Mouse (Mus musculus) Muller cell, postnatal 12 days (primary cell): ENCODE data around the gene Gak.
A peak's percentile ranks its signal among the peaks of the same experiment; 100 is the strongest.
"Not testable (repeated sequence)": the region's sequence is repeated elsewhere in the genome, so short reads cannot be mapped to it uniquely, and the experiment has no call there.

Source experiments
- DNase-seq: peaks from one replicate; pipeline ENCODE4 v3.0.0-alpha.2; 2015; ENCODE audit errors: inconsistent ontology term

Gak gene

DNA sequence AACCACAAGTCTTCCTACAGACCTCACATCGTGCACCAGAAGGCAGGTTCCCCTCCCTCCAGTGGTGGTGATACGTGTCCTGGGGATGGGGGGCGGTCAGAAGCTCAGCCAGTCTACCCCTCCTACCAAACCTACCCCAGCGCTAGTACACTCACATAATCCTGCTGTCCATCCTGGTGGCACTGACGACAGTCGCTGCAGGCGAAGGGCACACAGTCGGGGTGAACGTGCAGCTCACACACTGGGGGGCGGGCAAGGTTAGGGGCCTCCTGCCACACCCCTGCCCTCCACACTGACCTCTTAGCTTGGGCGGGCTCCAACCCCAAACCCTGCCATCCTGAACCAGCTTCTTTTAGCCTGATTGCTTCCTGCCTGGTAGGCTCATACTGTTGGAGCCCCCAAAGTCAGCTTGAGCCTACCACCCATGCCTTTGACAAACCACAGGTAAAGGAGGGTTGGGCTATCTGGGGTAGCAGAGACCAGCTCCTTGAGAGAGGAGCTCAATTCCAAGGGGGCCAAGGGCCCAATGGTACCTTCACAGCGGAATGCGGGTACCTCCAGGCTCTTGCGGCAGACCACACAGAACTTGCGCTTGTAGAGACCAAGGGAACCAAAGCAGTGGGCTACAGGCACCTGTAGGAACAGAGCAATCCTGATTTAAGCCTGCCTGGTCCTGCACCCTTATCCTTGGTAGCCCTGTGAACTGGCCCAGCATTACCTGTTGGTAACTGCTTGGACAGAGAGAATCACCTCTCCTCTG is 26.5 kb upstream of the Gak start:
- DNase-seq, result no peak

DNA sequence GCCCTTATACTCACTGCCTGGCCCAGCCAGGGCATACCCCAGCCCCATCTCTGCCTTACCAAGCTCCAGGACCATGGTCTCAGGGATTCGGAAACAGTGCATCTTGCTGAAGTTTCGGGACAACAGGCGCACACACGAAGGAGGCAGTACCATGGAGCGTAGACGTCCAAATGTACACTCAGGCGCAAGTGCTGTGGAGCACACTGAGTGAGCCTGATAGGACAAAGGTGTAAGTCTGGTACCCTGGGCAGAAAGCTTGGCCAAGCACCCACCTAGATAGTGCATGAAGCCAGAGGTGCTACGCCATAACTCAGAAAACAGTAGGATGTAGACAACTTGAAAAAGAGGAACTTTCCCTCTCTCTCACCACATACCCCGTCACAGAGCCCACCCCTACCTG is 25.8 kb upstream of the Gak start:
- no peak for DNase-seq

DNA sequence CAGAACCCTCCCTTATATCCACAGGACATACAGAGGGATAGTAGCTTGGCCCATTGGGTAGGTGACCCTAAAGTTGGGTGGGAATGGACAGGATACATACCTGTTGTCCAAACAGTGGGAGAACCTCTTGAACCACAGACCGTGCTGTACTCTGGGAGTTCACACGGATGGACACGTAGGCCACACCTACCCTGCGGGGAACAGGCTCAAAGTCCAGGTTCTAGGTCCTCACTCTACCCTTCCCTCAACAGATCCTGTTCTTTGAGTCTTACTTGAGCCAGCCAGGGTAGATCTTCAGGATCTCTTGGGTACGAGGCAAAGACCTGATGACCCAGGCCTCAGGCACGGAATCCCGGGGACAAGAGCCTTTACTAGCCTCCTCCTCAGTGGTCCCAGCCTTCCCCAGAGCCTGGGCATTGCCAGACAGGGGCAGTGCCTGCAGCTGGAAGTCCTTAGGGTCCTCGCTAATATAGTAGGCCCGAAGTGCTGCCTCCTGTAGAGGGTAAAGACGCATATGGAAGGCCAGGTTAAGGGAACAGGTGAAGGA is 25.0 kb upstream of the Gak start:
- no peak for DNase-seq

DNA sequence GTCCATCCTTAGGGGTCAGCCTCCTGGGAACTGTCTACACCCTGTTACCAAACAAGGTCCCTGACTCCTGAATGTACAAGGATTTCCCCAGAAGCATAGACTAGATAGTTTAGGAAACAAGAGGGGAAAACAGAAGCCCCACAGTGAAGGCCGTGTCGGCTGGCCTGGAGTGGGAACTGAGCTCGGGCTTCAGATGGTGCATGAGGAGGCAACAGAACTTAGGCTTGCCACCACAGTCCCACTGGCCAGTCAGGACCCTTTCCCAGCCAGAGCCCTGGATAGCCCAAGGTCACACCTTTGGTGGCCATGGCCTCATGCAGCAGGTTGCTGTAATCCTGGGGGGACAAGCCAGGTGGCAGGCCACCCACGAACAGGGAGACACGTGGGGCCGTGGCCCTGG is 23.8 kb upstream of the Gak start:
- no peak for DNase-seq

DNA sequence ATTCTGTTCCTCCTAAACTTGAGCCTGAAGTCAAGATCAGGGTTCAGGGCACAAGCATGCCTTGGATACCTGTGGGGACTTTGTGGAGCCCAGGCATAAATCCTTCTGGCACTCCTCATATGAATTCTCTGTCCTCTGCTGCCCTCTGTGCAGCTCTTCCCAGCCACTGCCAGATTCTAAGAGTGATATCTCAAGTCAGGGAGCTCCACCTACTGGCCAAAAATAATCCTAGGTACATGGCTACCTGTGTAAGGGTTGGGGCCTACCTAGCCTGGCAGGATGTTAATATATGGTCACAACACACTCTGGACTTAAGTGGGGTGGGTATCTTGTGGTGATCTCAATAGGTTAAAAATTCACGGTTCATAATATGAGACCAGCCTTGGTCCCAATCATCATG is 22.3 kb upstream of the Gak start:
- DNase-seq, result peak; percentile 15

DNA sequence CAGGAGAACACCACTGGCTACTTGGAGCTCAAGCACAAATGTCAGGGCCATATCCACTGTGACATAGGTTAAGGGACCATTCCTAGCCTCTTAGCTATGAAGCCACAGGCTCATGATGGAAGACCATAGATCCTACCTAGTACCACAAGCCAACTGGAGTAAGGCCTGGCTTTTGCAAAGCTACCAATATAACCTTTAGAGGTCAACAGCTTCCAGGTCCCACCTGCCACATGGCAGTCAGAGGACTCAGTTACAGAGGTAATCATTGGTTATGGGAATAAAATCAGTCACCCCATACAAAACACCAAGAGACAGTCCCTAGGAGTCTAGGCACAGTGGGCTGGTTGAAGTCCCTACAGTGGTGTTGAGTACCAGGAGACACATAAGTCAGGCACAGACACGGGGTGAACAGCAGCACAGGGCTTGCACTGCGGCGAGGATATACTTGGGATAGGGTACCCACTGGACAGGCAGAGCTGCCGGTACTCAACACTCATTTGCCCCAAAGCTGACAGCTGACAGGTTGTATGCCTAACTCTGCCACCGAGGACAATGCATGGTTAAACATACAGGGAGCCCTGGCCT is 21.7 kb upstream of the Gak start:
- no peak for DNase-seq

DNA sequence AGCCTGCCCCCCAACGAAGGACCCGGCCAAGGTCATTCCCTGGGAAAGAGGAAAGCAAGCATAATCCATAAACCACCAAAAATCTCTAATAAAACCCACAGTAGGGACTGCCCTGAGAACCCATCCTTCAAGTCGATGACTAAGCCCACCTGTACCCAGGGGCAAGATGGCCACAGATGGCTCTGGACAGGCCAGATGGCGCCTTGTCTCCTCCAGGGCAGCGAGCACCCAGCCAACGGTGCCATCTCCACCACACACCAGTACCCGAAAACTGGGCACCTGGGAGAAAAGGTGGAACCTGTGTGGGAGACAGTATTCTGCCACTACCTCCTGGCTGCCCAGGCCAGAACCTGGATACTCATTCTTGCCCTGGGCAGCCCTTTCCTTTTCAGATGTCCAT is 20.8 kb upstream of the Gak start:
- no peak for DNase-seq

DNA sequence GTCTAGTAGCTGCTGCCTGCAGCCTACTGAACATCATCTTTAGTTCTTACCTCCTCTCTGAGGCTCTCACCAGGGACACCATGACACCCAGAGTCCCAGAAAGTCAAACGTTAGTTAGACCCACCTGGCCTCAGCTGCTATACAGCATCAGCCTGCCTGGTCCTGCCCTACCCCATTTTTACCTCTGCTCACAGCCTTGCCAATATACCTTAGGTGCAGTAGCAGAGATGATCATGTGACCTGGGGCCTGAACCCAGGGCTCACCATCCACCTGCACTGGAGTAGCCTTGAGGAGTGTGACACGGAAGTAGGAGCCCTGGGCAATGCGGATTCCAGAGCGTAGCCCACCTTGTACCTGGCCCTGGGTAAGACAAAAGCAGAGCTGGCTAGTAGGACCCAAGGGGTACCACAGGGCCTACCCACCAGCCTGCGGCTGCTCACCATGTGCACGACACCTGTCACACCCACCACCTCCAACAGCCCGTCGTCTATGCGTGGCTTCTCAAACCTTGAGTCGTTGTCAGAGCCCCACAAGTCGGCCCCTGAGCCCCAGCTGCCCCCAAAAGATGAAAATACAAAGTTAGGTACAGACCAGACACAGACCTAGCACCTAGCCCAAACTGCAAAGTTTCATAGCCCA is 19.5 kb upstream of the Gak start:
- no peak for DNase-seq

DNA sequence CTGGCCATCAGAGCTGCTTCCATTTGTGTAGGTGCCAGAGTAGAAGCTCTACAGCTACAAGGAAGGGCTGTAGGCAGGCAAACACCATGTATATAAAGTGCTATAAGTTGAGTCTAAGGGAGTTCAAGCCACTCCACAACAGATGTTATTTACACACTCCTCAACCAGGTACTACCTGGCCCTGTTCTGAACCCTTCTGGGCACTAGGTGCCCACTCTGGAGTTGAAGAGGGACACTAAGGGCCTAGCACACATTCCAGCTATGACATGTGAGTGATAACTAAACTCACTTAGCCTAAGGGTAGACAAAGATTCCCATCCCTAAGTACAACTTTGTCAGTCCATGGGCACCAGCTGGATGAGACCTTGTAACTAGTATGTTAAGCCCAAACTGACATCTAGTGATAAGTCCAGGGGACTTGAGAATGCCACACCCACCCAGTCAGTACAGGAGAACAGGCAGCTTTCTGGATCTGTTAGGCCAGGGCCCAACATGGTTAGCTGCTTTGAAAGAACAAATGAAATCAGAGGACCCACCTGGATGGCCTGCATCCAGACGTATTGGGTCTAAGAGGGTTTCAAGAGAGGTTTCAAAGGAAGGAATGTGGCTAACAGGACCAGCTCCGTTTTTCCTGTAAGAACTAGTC is 18.4 kb upstream of the Gak start:
- DNase-seq, result no peak

DNA sequence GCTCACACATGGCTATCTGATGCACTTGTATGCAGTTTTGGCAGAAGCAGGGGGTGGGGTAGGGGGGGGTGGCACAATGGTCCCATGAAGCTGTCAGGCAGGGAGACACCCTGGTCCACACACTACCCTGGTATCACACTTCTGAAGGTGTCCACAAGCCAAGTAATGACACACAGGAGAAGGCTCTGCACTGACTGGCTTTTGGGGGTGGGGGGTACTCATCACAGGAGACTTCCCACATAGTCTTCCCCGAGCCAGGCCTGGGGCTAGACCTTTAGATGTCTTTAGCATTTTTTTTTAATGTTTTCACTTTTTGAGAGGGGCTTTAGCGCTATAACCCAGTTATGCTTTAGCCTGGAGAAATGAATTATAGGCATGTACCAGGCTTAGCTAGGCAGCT is 17.8 kb upstream of the Gak start:
- no peak for DNase-seq

DNA sequence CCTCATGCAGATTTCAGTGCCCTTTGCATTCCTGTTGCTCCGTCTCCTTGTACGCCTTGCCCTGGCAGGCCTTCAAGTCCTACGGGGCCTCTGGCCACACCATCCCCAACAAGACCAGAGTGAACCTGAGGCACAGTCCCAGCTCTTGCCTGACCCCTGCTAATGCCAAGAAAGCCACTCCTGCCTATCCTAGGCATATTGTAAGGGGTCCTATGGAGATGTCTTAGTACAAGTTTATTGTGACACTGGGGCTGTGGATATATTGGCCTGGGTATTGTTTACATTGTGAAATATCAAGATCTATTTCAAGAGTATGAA is 16.7 kb upstream of the Gak start:
- no peak for DNase-seq

DNA sequence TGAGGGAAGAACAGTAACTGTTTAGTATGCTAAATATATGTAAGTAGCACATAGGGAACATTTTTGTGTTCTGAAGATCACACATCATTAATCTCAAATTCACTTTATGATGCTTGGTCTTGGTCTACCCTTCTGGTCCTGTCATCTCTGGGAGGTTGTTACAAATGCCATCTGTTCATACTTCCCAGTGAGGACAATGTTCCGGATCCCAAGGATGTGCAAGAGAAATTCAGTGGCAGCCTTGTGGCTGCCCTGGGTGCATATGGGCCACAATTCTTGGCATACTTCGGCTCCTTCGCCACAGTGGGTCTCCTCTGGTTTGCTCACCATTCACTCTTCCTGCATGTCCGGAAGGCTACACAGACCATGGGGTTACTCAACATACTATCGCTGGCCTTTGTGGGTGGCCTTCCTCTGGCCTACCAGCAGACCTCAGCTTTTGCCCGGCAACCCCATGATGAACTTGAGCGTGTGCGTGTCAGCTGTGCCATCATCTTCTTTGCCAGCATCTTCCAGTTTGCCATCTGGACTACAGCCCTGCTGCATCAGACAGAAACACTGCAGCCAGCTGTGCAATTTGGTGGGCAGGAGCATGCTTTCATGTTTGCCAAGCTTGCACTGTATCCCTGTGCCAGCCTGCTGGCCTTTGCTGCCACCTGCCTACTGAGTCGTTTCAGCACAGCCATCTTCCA is 16.2 kb upstream of the Gak start:
- no peak for DNase-seq

DNA sequence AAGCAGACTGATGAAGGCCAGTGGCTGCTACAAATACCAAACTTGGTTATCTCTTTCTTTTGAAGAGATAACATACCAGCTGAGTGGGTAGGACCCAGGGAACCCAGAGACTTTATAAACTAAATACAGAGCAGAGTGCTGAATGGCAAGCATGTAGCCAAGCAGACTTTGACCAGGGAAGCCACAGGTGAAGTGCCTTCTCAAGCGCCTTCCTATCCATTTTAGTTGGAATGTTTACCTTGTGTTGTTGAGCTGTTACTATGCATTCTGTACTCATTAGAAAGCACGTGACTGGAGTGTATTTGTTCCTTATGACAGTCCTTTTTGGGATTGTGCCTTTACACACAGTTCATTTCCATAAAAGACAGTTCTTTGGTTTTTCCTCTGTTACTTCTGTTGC is 14.1 kb upstream of the Gak start:
- DNase-seq, result no peak

DNA sequence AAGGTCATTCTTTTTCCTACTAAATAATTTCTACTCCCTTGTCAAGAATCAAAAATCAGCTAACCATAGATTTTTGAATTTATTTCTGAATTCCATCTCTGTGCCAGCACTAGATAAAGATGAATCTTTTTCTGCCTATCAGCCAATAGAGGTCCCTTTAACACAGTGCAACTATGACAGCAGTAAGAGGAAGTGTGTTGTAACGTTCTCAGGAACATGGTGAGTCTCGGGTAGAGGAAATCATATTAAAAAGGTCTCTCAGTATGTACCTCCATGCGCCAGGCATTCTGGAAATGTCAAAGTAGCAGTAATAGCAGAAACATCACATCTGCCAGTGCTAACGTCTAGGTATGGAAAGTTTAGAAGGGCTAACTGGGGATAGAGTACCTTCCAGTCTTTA is 6.6 kb upstream of the Gak start:
- DNase-seq, result no peak

DNA sequence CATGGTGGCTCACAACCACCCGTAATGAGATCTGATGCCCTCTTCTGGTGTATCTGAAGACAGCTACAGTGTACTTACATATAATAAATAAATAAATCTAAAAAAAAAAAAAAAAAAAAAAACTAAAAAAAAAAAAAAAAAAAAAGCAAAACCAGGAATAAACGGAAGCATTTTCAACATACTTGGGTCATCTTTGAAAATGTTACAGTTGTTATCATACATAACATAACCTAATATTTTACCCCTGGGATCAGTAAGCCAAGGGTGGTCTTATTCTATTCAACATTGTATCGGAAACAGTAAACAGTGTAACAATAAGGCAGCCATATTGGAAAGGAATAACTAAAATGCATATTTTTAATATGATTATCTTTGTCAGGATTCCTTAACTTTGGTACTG is 4.5 kb upstream of the Gak start:
- not testable (repeated sequence) for DNase-seq

DNA sequence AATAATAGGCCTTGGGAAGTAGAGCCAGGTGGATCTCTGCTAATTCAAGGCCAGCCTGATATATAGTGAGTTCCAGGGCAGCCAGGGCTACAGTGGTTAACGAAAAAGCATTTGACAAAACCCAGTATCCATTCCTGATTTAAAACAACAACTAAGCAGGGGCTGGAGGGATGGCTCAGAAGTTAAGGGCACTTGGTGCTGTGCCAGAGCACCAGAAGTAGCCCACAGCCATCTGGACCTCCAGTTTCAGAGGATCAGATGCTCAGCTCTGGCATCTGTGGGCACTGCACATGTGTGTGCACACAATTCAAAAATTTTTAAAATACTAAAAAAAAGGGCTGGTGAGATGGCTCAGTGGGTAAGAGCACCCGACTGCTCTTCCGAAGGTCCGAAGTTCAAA is 4.1 kb upstream of the Gak start:
- no peak for DNase-seq

DNA sequence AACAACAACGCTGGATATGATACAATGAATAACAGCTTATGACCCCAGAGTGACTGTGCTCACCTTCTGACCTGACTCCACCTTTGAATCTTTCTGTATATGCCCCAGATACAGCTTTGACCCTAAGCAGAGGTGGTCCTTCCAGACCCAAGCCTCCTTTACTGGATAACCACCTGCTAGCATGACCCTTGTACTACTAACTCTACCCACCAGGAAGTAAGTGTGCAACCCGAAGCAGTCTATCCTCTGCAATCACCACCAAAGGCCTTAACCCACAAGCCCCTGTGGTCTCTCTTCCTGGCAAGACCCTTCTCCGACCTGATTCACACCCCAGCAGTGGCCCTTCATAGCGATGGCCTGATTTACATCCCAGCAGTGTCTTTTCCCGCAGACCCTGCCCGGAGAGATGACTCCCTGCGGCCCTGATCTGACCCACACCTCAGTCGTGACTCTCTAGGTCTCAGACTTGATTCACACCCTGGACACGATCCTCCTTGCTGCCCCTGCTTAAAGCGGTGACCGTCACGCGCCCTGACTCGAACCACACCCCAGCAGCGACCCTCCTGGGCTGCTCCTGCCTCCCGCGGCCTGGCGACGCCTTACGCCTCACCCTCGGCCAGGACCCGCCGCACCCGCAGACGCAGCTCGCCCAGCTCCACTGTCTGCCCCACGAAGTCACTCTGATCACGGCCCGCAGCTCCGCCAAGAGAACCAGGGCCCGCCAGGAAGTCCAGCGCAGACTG is 493 bp downstream of the Gak start:
- no peak for DNase-seq

DNA sequence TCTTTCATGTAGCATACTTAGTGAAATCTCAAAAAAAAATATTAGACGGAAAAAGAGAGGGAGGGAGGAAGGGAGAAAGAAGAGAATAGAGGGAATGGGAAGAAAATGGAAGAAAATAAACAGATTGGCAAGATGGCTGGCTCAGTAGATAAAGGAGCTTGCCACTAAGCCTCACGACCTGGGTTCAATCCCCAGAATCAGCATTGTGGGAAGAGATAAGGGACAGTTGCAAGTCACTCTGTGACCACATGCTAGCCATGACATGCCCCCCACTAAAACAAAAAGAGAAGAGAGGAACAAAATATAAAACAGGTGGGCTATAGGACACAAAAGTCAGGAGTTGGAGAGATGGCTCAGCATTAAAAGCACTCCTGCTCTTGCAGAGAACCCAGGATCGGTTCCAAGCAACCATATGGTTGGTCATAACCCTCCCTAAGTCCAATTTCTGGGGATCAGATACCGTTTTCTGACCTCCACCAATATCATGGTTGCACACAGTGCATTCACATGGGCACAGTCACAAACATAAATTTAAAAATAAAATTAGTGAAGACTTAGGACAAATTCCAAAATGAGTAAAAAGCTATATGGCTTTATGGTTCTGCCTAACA is 3.4 kb downstream of the Gak start:
- DNase-seq, result no peak

DNA sequence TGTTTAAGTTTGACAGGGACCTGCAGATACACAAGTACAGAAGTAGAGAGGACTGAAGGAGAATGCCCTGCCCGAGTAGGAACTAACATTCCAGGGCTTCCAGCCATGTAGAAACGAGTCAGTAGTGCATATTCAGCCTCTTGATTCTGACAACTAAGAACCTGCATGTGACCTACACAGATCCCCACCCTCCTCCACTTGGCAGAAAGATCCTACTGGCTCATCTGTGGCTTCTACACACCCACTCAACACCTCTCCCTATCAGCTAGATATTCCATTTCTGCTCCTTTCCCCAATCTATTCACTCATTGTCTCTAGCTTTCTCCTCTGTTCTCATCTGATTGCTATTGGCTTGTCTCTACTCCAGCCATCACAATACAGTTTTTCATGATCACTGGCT is 7.7 kb downstream of the Gak start:
- DNase-seq, result peak; percentile 20

DNA sequence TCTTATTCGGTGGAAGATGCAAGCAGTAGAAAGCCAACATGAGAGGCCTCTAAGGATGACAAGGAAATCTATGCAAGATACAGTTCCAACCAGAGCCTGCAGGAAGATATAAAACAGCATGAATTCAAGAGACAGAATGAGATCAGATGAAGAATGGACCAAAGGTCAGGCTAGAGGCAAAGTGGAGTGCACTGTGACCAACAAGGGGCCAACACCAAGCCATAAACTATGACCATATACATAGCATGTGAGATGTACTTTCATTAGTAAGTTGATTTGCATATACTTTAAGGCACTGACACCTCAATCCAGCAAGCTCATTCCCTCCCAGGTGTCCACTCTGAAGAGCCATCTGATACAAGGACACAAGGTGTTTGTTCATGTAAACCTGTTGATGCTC is 19.1 kb downstream of the Gak start:
- no peak for DNase-seq

DNA sequence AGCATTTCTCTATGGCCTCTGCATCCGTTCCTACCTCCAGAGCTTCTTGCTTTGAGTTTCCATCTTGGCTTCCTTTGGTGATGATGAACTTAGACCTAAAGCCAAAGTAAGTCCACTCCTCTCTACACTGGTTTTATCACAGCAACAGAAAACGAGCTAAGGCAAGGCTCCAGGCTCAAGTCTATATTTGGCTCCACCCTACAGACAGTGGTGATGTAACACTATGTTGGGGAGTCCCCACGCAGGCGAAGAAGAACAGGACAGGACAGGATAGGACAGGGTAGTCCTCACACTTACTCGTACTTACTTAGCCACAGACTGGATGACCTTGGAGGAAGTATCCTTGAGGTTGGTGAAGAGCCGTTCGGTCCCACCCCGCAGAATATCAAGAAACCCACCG is 27.0 kb downstream of the Gak start:
- no peak for DNase-seq
